ENCODE assay signal across 26 mouse cellular contexts in the genomic region with DNA sequence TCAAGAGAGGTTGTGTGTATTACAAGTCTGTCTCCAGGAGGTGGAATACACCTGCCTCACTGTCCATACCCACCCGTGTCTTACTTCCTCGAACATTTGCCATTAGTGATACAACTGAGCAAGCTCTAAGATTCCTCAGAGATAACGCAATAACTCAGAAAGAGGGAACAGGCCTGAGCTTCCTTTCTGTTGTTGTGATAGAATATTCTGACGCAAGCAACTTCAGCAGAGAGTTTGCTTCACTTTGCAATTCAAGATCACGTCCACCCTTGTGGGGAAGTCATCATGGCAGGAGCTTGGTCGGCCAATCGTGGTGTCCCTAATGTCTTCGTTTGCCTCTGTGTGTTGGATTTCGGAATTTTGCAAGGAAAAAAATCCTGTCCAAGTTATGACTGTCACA. TPM values are rescaled to one million over a fixed set of nuclear protein-coding genes. Genes with fewer than 3 reads are reported as not detected.
A peak's percentile ranks its signal among the peaks of the same experiment; 100 is the strongest.
DNase-seq lines count a peak whose midpoint lies in the region; ATAC-seq and TF ChIP-seq lines count a peak whose summit lies in the region.
"Had no signal": no experiment of that assay in that cellular context is flagged by ENCODE, and none has a peak within 500 bp of the region (broad histone marks: within the 10 kb centered on the region; RNA-seq: fewer than 3 reads in every experiment).

No protein-coding gene starts in this region.

- no peaks in the 10 kb centered on the region for H3K36me3 ChIP-seq in liver, embryonic 16.5 days (ENCODE audit: control insufficient read depth, insufficient read depth)
- no peaks in the 10 kb centered on the region for H3K36me3 ChIP-seq in liver, embryonic 12.5 days
- H3K36me3 ChIP-seq: embryonic facial prominence, embryonic 13.5 days; forebrain, embryonic 12.5 days; G1E; heart, embryonic 10.5 days; hindbrain, embryonic 12.5 days had no signal

- peak; percentile 32; the same call in 1 of the 2 replicates for ATAC-seq in liver, embryonic 16.5 days (ENCODE audit: low read depth)
- ATAC-seq in liver, embryonic 12.5 days: no peak
- ATAC-seq in megakaryocyte progenitor cell, adult 5-6 weeks (replicated peaks; ENCODE audit: poor library complexity): peak; percentile 89
- ATAC-seq: CD4-positive, CD25-positive, alpha-beta regulatory T cell, adult 4 months; forebrain, embryonic 16.5 days; hindbrain, embryonic 16.5 days had no signal

- WGBS in liver, embryonic 16.5 days (ENCODE audit: insufficient replicate concordance): 54% methylated on average over 9 of the region's 9 CpGs
- WGBS in liver, embryonic 12.5 days (ENCODE audit: insufficient replicate concordance): 58% methylated on average over 9 of the region's 9 CpGs

- no peak for TF ChIP-seq CTCF in bone marrow macrophage, adult 2 months (IDR thresholded peaks at IDR 0.05; ENCODE audit: low read depth, low read length)

- no peak overlapping the region for H3K27ac ChIP-seq in liver, embryonic 16.5 days (ENCODE audit: low read length)
- no peak overlapping the region for H3K27ac ChIP-seq in liver, embryonic 12.5 days
- H3K27ac ChIP-seq in bone marrow macrophage, adult 2 months (ENCODE audit: insufficient read depth, low read depth, low read length): peak overlapping the region; percentile 18
- H3K27ac ChIP-seq: embryonic facial prominence, embryonic 13.5 days; forebrain, embryonic 12.5 days; heart, embryonic 10.5 days; hindbrain, embryonic 12.5 days had no signal

- no peak for TF ChIP-seq POLR2A in bone marrow macrophage, adult 2 months (IDR thresholded peaks at IDR 0.05; ENCODE audit: borderline replicate concordance, low read depth, low read length)

- H3K27me3 ChIP-seq in liver, embryonic 16.5 days (ENCODE audit: control insufficient read depth, insufficient read depth, low read depth, low read length): no peaks in the 10 kb centered on the region
- no peaks in the 10 kb centered on the region; the same call in 1 of the 2 replicates for H3K27me3 ChIP-seq in liver, embryonic 12.5 days (replicated peaks)
- H3K27me3 ChIP-seq: embryonic facial prominence, embryonic 13.5 days; forebrain, embryonic 12.5 days; hindbrain, embryonic 12.5 days had no signal

- H3K9me3 ChIP-seq in liver, embryonic 16.5 days (replicated peaks; ENCODE audit: control insufficient read depth, low read length): no peaks in the 10 kb centered on the region
- no peaks in the 10 kb centered on the region for H3K9me3 ChIP-seq in liver, embryonic 12.5 days (replicated peaks)
- H3K9me3 ChIP-seq: embryonic facial prominence, embryonic 13.5 days; forebrain, embryonic 12.5 days; G1E; heart, embryonic 10.5 days; hindbrain, embryonic 12.5 days had no signal

- H3K4me1 ChIP-seq in liver, embryonic 16.5 days (ENCODE audit: control insufficient read depth, low read depth, low read length): no peaks in the 10 kb centered on the region
- no peaks in the 10 kb centered on the region for H3K4me1 ChIP-seq in liver, embryonic 12.5 days
- H3K4me1 ChIP-seq in bone marrow macrophage, adult 2 months (ENCODE audit: control insufficient read depth, insufficient read depth, low read length): peaks cover 10% of the 10 kb centered on the region
- H3K4me1 ChIP-seq: forebrain, embryonic 12.5 days; heart, embryonic 10.5 days; hindbrain, embryonic 12.5 days had no signal

- peak; percentile 36 for DNase-seq in 416B (ENCODE audit: low read depth)
- no peak for DNase-seq in gastrocnemius, adult 18-20 months (ENCODE audit: low spot score)
- DNase-seq in cerebellum, postnatal 36 days: no peak
- DNase-seq: adrenal gland, adult 8-10 months; adrenal gland, postnatal 36 days; B cell, adult 2 months; cerebellum, adult 11-12 months; cerebellum, adult 9-10 months; cerebellum, postnatal 25 days; gastrocnemius, postnatal 14 days; heart, postnatal 10 days; heart, postnatal 4 days had no signal

- no peak overlapping the region for H3K4me3 ChIP-seq in liver, embryonic 16.5 days (ENCODE audit: low read depth, low read length)
- H3K4me3 ChIP-seq in liver, embryonic 12.5 days: no peak overlapping the region
- H3K4me3 ChIP-seq in bone marrow macrophage, adult 2 months (ENCODE audit: insufficient read depth, low read length): no peak overlapping the region
- H3K4me3 ChIP-seq: embryonic facial prominence, embryonic 13.5 days; forebrain, embryonic 12.5 days; heart, embryonic 10.5 days; hindbrain, embryonic 12.5 days had no signal

- H3K4me2 ChIP-seq in liver, embryonic 16.5 days (ENCODE audit: low read depth, low read length): no peak overlapping the region
- H3K4me2 ChIP-seq in liver, embryonic 12.5 days: no peak overlapping the region
- H3K4me2 ChIP-seq: embryonic facial prominence, embryonic 13.5 days; forebrain, embryonic 12.5 days; hindbrain, embryonic 12.5 days had no signal

- no peak overlapping the region for H3K9ac ChIP-seq in liver, embryonic 16.5 days (ENCODE audit: low read depth, low read length)
- H3K9ac ChIP-seq in liver, embryonic 12.5 days: no peak overlapping the region
- H3K9ac ChIP-seq: embryonic facial prominence, embryonic 13.5 days; forebrain, embryonic 12.5 days; hindbrain, embryonic 12.5 days had no signal

RNA-seq across cellular contexts. Expression of a gene that starts 8.6 kb away (rescaled TPM):
- 5.9 and 6.9 TPM in 2 replicates for polyA plus RNA-seq in liver, embryonic 16.5 days (2015; fragmentation: Nextera tagmentation; extraction: Ambion mirVana)
- 10.3 and 12.0 TPM in 2 replicates for polyA plus RNA-seq in liver, embryonic 12.5 days (2016; fragmentation: Nextera tagmentation; extraction: Ambion mirVana)
- 45.8 and 51.8 TPM in 2 replicates for polyA plus RNA-seq in bone marrow macrophage, adult 2 months (2012; ENCODE audit: insufficient read depth, insufficient read length, missing spikeins)
- 18.8 and 20.7 TPM in 2 replicates for total RNA-seq in megakaryocyte progenitor cell, adult 5-6 weeks (2015)
- total RNA-seq in megakaryocyte progenitor cell, adult 5-6 weeks (2017): 33.0 and 45.3 TPM in 2 replicates
- 1 to 10 TPM; 2.8 to 3.3 TPM for total RNA-seq in gastrocnemius, adult 18-20 months (2021)

RNA-seq across cellular contexts. Expression of a gene that starts 15.8 kb away (rescaled TPM):
- 0.05 TPM in 1 of 2 replicates, not detected in the other for polyA plus RNA-seq in liver, embryonic 16.5 days (2015; fragmentation: Nextera tagmentation; extraction: Ambion mirVana)
- polyA plus RNA-seq in liver, embryonic 12.5 days (2016; fragmentation: Nextera tagmentation; extraction: Ambion mirVana): 0.12 TPM in 1 of 2 replicates, not detected in the other
- not detected in 2 replicates for polyA plus RNA-seq in bone marrow macrophage, adult 2 months (2012; ENCODE audit: insufficient read depth, insufficient read length, missing spikeins)
- total RNA-seq in megakaryocyte progenitor cell, adult 5-6 weeks (2015): not detected in 2 replicates
- total RNA-seq in megakaryocyte progenitor cell, adult 5-6 weeks (2017): not detected in 2 replicates
- total RNA-seq in gastrocnemius, adult 18-20 months (2021): not detected
- total RNA-seq: adrenal gland, postnatal 36 days; gastrocnemius, postnatal 14 days; heart, postnatal 10 days; heart, postnatal 4 days had no signal
- polyA plus RNA-seq: brain, embryonic 14.5 days; forebrain, embryonic 12.5 days; forebrain, embryonic 16.5 days; G1E; gonadal fat pad, adult 2 months; hindbrain, embryonic 16.5 days had no signal

RNA-seq across cellular contexts. Expression of a gene that starts 25.3 kb away (rescaled TPM):
- 43.0 and 45.0 TPM in 2 replicates for polyA plus RNA-seq in liver, embryonic 16.5 days (2015; fragmentation: Nextera tagmentation; extraction: Ambion mirVana)
- polyA plus RNA-seq in liver, embryonic 12.5 days (2016; fragmentation: Nextera tagmentation; extraction: Ambion mirVana): 56.2 and 59.7 TPM in 2 replicates
- polyA plus RNA-seq in bone marrow macrophage, adult 2 months (2012; ENCODE audit: insufficient read depth, insufficient read length, missing spikeins): 27.6 and 31.0 TPM in 2 replicates
- total RNA-seq in megakaryocyte progenitor cell, adult 5-6 weeks (2015): 28.9 and 32.9 TPM in 2 replicates
- 67.2 and 76.5 TPM in 2 replicates for total RNA-seq in megakaryocyte progenitor cell, adult 5-6 weeks (2017)
- 10 to 100 TPM; 40.3 to 41.9 TPM for total RNA-seq in gastrocnemius, adult 18-20 months (2021)

RNA-seq across cellular contexts. Expression of a gene that starts 45.8 kb away (rescaled TPM):
- 22.5 and 22.9 TPM in 2 replicates for polyA plus RNA-seq in liver, embryonic 16.5 days (2015; fragmentation: Nextera tagmentation; extraction: Ambion mirVana)
- 51.3 and 53.5 TPM in 2 replicates for polyA plus RNA-seq in liver, embryonic 12.5 days (2016; fragmentation: Nextera tagmentation; extraction: Ambion mirVana)
- polyA plus RNA-seq in bone marrow macrophage, adult 2 months (2012; ENCODE audit: insufficient read depth, insufficient read length, missing spikeins): 20.7 and 27.8 TPM in 2 replicates
- 68.7 and 78.1 TPM in 2 replicates for total RNA-seq in megakaryocyte progenitor cell, adult 5-6 weeks (2015)
- 101 and 183 TPM in 2 replicates for total RNA-seq in megakaryocyte progenitor cell, adult 5-6 weeks (2017)
- 10 to 100 TPM; 25.6 to 28.5 TPM for total RNA-seq in gastrocnemius, adult 18-20 months (2021)

RNA-seq across cellular contexts. Expression of a gene that starts 45.9 kb away (rescaled TPM):
- polyA plus RNA-seq in liver, embryonic 16.5 days (2015; fragmentation: Nextera tagmentation; extraction: Ambion mirVana): 22.7 and 23.6 TPM in 2 replicates
- polyA plus RNA-seq in liver, embryonic 12.5 days (2016; fragmentation: Nextera tagmentation; extraction: Ambion mirVana): 38.7 and 41.8 TPM in 2 replicates
- 27.6 and 27.8 TPM in 2 replicates for polyA plus RNA-seq in bone marrow macrophage, adult 2 months (2012; ENCODE audit: insufficient read depth, insufficient read length, missing spikeins)
- total RNA-seq in megakaryocyte progenitor cell, adult 5-6 weeks (2015): 43.5 and 57.6 TPM in 2 replicates
- 36.2 and 42.6 TPM in 2 replicates for total RNA-seq in megakaryocyte progenitor cell, adult 5-6 weeks (2017)
- 10 to 100 TPM; 22.6 to 28.5 TPM for total RNA-seq in gastrocnemius, adult 18-20 months (2021)
